Mouse (Mus musculus) neural tube, embryonic 11.5 days (tissue): ENCODE results near the gene Uaca. TPM values are rescaled to one million over a fixed set of nuclear protein-coding genes. Genes with fewer than 3 reads are reported as not detected.

Source experiments
- ATAC-seq: fragments of 200-750 bp; cut with Nextera tagmentation; 2 replicates; pipeline ENCODE4 v1.8.0; 2017; ENCODE audit warnings: moderate number of reproducible peaks, mild to moderate bottlenecking, moderate TSS enrichment, moderate library complexity; ENCODE audit not compliant: insufficient read depth, low FRiP score, low TSS enrichment
- DNase-seq: peaks from one replicate; pipeline ENCODE4 v3.0.0-alpha.2; 2015; ENCODE audit warnings: low spot score
- H3K27ac ChIP-seq: fragments of 300-500 bp; sonication (generic); 2 replicates; pipeline ENCODE4 v1.5.1; 2014; ENCODE audit warnings: low read depth, mild to moderate bottlenecking, low read length
- H3K27me3 ChIP-seq: fragments of 300-500 bp; sonication (generic); 2 replicates; pipeline ENCODE4 v1.6.1; 2014; ENCODE audit warnings: mild to moderate bottlenecking, low read length, mixed read lengths; ENCODE audit not compliant: control insufficient read depth, insufficient read depth
- H3K36me3 ChIP-seq: fragments of 300-500 bp; sonication (generic); 2 replicates; pipeline ENCODE4 v1.6.1; 2014; ENCODE audit warnings: mild to moderate bottlenecking, low read length, moderate library complexity, mixed read lengths; ENCODE audit not compliant: control insufficient read depth, insufficient read depth
- H3K4me1 ChIP-seq: fragments of 300-500 bp; sonication (generic); 2 replicates; pipeline ENCODE4 v1.6.1; 2014; ENCODE audit warnings: low read length, mixed read lengths; ENCODE audit not compliant: control insufficient read depth, insufficient read depth
- H3K4me2 ChIP-seq: fragments of 300-500 bp; sonication (generic); 2 replicates; pipeline ENCODE4 v1.6.1; 2014; ENCODE audit warnings: low read depth, mild to moderate bottlenecking, moderate library complexity
- H3K4me3 ChIP-seq: fragments of 300-500 bp; sonication (generic); 2 replicates; pipeline ENCODE4 v1.5.1; 2014; ENCODE audit warnings: low read depth, low read length
- H3K9ac ChIP-seq: fragments of 300-500 bp; sonication (generic); 2 replicates; pipeline ENCODE4 v1.6.1; 2014; ENCODE audit warnings: mild to moderate bottlenecking, low read length
- H3K9me3 ChIP-seq: fragments of 300-500 bp; sonication (generic); 2 replicates; pipeline ENCODE4 v1.6.1; 2016; ENCODE audit warnings: low read length; ENCODE audit not compliant: control insufficient read depth
- WGBS: fragments of 180-500 bp; shearing (Covaris S2); extraction: QIAGEN DNeasy Blood & Tissue Kit; methylation state at CpG from one replicate; pipeline ENCODE4 v1.1.7; 2014; 5-methylcytosine and 5-hydroxymethylcytosine counted together
- polyA plus RNA-seq: library from polyadenylated mRNA; unstranded; fragments of >200 nt; fragmentation: Nextera tagmentation; extraction: Ambion mirVana; gene quantifications from 2 replicates; pipeline ENCODE4 v1.2.1, GENCODE M21; 2014

The Uaca gene
- polyA plus RNA-seq, 1 experiment from 2014 or later = 21.9 TPM

DNA sequence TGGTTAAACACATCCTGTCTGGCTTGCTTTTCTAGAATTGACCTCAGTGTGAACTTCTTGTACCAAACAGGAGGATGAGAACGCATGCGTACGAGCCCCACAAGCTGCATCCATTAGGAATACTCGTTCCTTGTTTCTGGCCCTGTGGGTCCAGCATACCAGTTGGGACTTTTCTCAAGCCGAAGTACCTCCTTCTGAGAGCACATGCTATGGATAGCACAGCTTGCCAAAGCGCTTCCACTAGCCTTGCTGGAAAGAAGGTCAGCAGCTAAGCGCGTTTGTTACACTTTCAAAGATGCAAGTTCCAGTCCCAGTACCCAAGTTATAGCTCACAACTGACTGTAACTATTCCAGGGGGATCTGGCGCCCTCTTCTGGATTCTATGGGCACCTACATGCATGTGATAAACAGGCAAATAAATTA is 93.1 kb downstream of the Uaca start:
- Histone ChIP-seq H3K4me2 (no peak overlapping the region), H3K36me3 (no peaks in the 10 kb centered on the region), H3K27me3 (no peaks in the 10 kb centered on the region), H3K9ac (no peak overlapping the region), H3K27ac (0 out of 2 replicates have a peak overlapping the region, but pooled peaks have one; percentile 35), H3K4me1 (0 out of 2 replicates have a peak, but pooled peaks cover 5% of the 10 kb centered on the region), H3K4me3 (no peak overlapping the region), H3K9me3 (no peaks in the 10 kb centered on the region)
- 67% methylated on average over 9 of the region's 9 CpGs for WGBS
- ATAC-seq (no peak), DNase-seq (peak; percentile 51)

DNA sequence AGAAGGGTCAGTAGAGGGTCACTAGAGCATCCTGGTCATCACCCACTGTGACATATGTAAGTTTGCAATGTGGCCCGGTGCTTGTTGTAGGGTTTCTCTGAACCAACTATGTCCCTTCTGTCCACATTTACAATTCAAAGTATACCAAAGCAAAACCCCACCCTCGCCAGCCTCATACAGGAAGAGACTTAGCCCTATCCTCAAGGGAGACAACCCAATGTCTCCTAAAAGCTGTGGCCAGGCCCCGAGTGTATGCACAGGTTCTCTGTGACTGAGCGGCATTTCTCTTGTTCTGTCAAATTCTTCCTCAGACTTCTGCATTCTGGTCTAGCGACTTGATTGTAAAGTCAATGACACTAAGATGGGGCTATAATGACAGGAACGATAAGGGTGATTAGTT is 99.2 kb downstream of the Uaca start:
- no peaks in the 10 kb centered on the region for H3K27me3 ChIP-seq
- no peak overlapping the region for H3K27ac ChIP-seq
- no peaks in the 10 kb centered on the region for H3K4me1 ChIP-seq
- no peak overlapping the region for H3K9ac ChIP-seq
- no peaks in the 10 kb centered on the region for H3K9me3 ChIP-seq
- DNase-seq (no peak), ATAC-seq (no peak)
- no peak overlapping the region for H3K4me2 ChIP-seq
- WGBS = 83% methylated on average over 6 of the region's 6 CpGs
- H3K4me3 ChIP-seq = no peak overlapping the region
- no peaks in the 10 kb centered on the region for H3K36me3 ChIP-seq

DNA sequence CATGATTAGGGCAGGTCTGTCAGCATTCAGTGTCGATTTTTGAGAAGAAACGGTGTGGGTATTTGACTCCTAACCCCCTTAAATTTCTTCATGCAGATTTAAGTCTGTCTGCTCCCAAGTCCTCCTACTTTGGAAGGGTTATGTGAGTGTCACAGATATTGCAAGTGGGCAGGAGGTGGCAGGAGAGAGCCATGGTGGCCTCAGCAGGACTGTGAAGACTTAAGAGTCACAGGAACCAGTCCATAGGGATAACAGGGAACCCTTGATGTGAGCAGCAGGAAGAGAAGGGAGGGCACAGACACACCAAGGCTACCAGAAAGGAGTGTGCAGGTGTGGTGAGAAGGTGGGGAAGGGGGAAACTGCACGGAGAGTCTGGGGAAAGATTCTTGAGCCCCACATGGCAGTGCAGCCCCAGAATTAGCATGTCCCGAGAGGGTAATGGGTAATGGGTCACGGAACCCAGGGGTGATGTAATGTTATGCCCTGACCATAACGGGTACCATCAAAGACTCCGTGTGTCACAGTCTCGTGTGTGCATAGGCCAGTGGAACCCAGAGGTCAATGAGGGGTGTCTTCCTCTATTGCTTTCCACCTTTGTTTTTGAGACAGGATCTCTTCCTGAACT is 101.3 kb downstream of the Uaca start:
- no peaks in the 10 kb centered on the region for H3K27me3 ChIP-seq
- ATAC-seq (no peak), DNase-seq (peak; percentile 78)
- 63% methylated on average over 8 of the region's 8 CpGs for WGBS
- H3K4me3 ChIP-seq = no peak overlapping the region
- H3K36me3 ChIP-seq = no peaks in the 10 kb centered on the region
- H3K4me2 ChIP-seq = no peak overlapping the region
- H3K27ac ChIP-seq = no peak overlapping the region
- peaks cover 7% of the 10 kb centered on the region; the same call in 1 of the 2 replicates for H3K4me1 ChIP-seq
- no peak overlapping the region for H3K9ac ChIP-seq
- H3K9me3 ChIP-seq = no peaks in the 10 kb centered on the region

DNA sequence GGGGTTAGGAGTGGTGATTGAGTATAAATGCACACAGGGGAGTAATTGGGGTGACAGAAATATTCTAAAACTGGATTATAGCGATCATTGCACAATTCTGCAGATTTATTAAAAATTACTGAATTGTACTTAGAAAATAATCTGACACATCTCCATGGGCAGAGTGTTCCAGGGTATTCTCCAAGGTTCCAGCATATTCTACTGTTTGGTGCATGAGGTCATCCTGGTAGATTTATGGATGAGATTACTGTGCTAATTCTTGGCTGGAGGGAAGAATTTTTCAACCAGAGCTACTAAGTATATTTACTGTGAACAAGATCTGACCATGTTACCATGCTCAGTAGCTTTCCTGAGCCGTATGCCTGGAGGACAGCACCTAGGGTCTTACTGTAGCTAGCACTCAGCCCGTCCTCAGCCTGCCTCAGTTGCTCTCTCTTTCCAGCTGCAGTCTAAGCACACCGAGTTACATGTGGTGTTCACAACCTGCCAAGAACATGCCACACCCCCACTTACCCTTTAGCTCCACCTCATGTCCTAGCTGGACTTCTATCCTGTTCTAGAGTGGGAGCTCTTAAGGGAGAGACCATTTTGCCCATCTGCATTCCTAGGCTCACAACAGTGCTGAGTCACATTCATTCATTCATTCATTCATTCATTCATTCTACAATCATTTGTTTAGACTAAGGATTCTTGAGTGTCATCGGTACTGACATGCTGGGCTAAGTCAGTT is 104.1 kb downstream of the Uaca start:
- no peaks in the 10 kb centered on the region for H3K27me3 ChIP-seq
- no peak overlapping the region for H3K27ac ChIP-seq
- H3K4me2 ChIP-seq = no peak overlapping the region
- no peaks in the 10 kb centered on the region for H3K9me3 ChIP-seq
- no peak for ATAC-seq
- no peak for DNase-seq
- no peak overlapping the region for H3K4me3 ChIP-seq
- peaks cover 19% of the 10 kb centered on the region for H3K4me1 ChIP-seq
- WGBS = 90% methylated on average over 5 of the region's 5 CpGs
- H3K36me3 ChIP-seq = no peaks in the 10 kb centered on the region
- H3K9ac ChIP-seq = no peak overlapping the region

DNA sequence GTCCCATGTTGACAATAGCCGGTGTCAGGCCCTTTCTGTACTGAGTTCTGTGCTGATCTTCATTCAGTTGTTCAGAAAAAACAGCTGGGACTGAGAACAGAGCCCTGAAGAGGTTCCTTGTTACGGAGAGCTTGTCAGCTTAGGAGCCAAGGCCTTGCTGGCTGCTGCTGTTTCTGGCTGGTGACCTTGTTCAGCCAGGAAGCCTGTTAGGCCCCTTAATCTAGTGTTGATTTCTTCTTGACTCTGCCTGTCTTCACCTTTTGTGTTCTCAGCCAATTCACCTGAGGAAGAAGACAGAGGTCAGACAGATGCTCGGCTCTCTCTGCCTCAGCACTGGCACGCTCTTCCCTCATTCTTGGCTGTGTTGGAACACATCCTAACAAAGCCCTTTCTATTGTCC is 104.9 kb downstream of the Uaca start:
- 64% methylated on average over 4 of the region's 4 CpGs for WGBS
- no peak overlapping the region for H3K9ac ChIP-seq
- no peak for ATAC-seq
- H3K9me3 ChIP-seq = no peaks in the 10 kb centered on the region
- H3K36me3 ChIP-seq = no peaks in the 10 kb centered on the region
- H3K4me1 ChIP-seq = peaks cover 19% of the 10 kb centered on the region
- H3K27ac ChIP-seq = no peak overlapping the region
- no peak overlapping the region for H3K4me3 ChIP-seq
- no peak for DNase-seq
- no peak overlapping the region for H3K4me2 ChIP-seq
- no peaks in the 10 kb centered on the region for H3K27me3 ChIP-seq

DNA sequence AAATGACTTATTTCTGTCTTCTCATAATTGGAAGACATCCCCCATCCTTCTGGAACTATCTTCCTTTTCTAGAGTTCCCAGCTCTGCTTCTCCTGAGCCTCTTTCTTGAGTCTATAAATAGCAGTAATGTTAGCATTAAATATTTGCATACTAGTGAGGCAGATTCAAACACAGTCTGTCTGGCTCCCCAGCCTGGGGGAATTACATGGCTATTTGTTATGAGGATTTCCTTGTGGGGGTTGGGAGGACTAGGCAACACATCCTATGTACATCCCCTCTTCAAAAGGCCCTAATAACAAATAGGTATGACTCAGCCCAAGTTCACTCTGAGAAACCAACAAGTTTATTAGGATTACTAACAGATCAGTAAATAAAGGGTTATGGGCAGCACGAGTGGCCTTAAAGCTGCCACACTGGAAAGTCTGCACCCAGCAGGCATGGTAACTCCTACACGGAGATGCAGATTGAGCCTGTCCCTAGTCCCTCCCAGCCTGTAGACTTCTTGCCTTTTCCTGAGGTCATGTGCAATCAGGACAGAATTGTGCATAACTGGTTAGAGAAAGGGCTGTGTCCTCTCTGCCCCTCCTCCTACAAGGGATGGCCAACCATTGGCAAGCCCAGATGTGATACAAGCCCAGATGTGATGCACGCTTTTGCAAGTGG is 105.6 kb downstream of the Uaca start:
- DNase-seq (no peak), ATAC-seq (no peak)
- Histone ChIP-seq H3K4me1 (peaks cover 19% of the 10 kb centered on the region), H3K4me3 (no peak overlapping the region), H3K9ac (no peak overlapping the region), H3K4me2 (no peak overlapping the region), H3K27ac (no peak overlapping the region), H3K36me3 (no peaks in the 10 kb centered on the region), H3K27me3 (no peaks in the 10 kb centered on the region), H3K9me3 (no peaks in the 10 kb centered on the region)
- WGBS = 88% methylated on average over 3 of the region's 3 CpGs

DNA sequence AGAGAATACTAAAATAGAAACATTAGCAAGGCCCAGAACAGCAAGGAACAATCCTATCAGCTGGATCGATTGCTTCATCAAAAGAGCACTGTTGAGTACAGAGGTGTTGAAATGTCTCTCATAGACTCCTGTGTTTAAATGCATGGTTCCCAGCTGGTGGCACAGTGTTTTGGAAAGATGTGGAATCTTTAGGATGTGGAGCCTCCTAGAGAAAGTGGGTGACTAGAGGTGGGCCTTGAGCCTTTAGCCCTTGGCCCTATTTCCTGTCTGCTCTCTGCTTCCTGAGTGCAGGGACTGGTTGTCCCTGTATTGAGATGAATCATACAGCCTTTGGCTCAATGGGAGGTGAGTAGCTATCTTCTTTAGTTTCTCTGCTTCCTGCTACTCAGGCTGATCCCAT is 117.9 kb downstream of the Uaca start:
- DNase-seq = no peak
- H3K4me2 ChIP-seq = no peak overlapping the region
- no peaks in the 10 kb centered on the region for H3K4me1 ChIP-seq
- no peak overlapping the region for H3K4me3 ChIP-seq
- no peak overlapping the region for H3K9ac ChIP-seq
- H3K36me3 ChIP-seq = no peaks in the 10 kb centered on the region
- ATAC-seq = no peak
- no peaks in the 10 kb centered on the region for H3K9me3 ChIP-seq
- 86% methylated on average over 1 of the region's 1 CpGs for WGBS
- no peaks in the 10 kb centered on the region for H3K27me3 ChIP-seq
- H3K27ac ChIP-seq = no peak overlapping the region

DNA sequence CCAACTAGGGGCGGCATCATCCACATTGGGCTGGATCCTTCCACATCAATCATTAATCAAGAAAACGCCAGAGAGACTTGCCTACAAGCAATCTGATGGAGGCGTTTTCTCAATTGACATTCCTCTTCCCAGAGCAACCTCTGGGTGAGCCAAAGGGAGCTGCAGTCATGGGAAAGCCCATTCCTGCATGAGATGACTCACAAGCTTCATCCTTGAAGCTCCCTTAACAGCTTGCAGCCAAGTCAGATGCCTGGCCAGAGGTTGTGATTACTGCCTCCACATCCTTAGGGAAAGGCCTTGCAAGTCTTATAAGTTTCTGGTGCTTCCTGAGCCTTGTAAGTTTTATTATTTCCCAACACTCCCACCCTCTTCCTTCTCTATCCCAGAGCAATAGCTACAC is 119.3 kb downstream of the Uaca start:
- Histone ChIP-seq H3K4me3 (no peak overlapping the region), H3K36me3 (no peaks in the 10 kb centered on the region), H3K4me2 (no peak overlapping the region), H3K27ac (no peak overlapping the region), H3K4me1 (no peaks in the 10 kb centered on the region), H3K9me3 (no peaks in the 10 kb centered on the region), H3K27me3 (no peaks in the 10 kb centered on the region), H3K9ac (no peak overlapping the region)
- no peak for DNase-seq
- no peak for ATAC-seq
- WGBS = 78% methylated on average over 3 of the region's 3 CpGs
